Mouse (Mus musculus) heart, embryonic 13.5 days (tissue): Measurements from ENCODE around the gene Pcgf2. TPM values are rescaled to one million over a fixed set of nuclear protein-coding genes. Genes with fewer than 3 reads are reported as not detected.
"Not testable (repeated sequence)": the region's sequence is repeated elsewhere in the genome, so short reads cannot be mapped to it uniquely, and the experiment has no call there.

Source experiments
- ATAC-seq: fragments of 200-750 bp; cut with Nextera tagmentation; 2 replicates; pipeline ENCODE4 v1.8.0; 2017; ENCODE audit warnings: moderate TSS enrichment; ENCODE audit not compliant: insufficient number of reproducible peaks, low FRiP score, low TSS enrichment; ENCODE audit errors: extremely low read depth
- H3K27ac ChIP-seq: fragments of 300-500 bp; sonication (generic); replicated peaks from 2 replicates; pipeline ENCODE4 v1.5.1; 2015; ENCODE audit warnings: moderate library complexity, mild to moderate bottlenecking, inconsistent platforms
- H3K27me3 ChIP-seq: fragments of 300-500 bp; sonication (generic); replicated peaks from 2 replicates; pipeline ENCODE4 v1.6.1; 2015; ENCODE audit warnings: mild to moderate bottlenecking, inconsistent platforms
- H3K36me3 ChIP-seq: fragments of 300-500 bp; sonication (generic); 2 replicates; pipeline ENCODE4 v1.6.1; 2015; ENCODE audit warnings: mild to moderate bottlenecking, inconsistent platforms
- H3K4me1 ChIP-seq: fragments of 300-500 bp; sonication (generic); 2 replicates; pipeline ENCODE4 v1.6.1; 2015; ENCODE audit warnings: inconsistent platforms
- H3K4me2 ChIP-seq: fragments of 300-500 bp; sonication (generic); 2 replicates; pipeline ENCODE4 v1.6.1; 2015; ENCODE audit warnings: inconsistent platforms, mild to moderate bottlenecking, moderate library complexity
- H3K4me3 ChIP-seq: fragments of 300-500 bp; sonication (generic); 2 replicates; pipeline ENCODE4 v1.5.1; 2015; ENCODE audit warnings: moderate library complexity, mild to moderate bottlenecking, inconsistent platforms
- H3K9ac ChIP-seq: fragments of 300-500 bp; sonication (generic); 2 replicates; pipeline ENCODE4 v1.6.1; 2015; ENCODE audit warnings: inconsistent platforms, mild to moderate bottlenecking, moderate library complexity
- H3K9me3 ChIP-seq: fragments of 300-500 bp; sonication (generic); 2 replicates; pipeline ENCODE4 v1.6.1; 2016; ENCODE audit warnings: inconsistent platforms
- WGBS: fragments of 180-500 bp; shearing (Covaris S2); methylation state at CpG from one replicate; pipeline ENCODE4 v1.1.7; 2015; ENCODE audit warnings: mixed read lengths; 5-methylcytosine and 5-hydroxymethylcytosine counted together
- polyA plus RNA-seq: library from polyadenylated mRNA; unstranded; fragments of >200 nt; fragmentation: Nextera tagmentation; extraction: Ambion mirVana; gene quantifications from 2 replicates; pipeline ENCODE4 v1.2.1, GENCODE M21; 2015

Gene Pcgf2
- polyA plus RNA-seq, 1 experiment from 2014 or later = 10.5 TPM

GRCm38 (mm10) chr11:97738703-97739102 lies 38.4 kb upstream of the Pcgf2 start:
- H3K27me3 ChIP-seq = no peaks in the 10 kb centered on the region
- peaks cover 10% of the 10 kb centered on the region for H3K36me3 ChIP-seq
- H3K4me1 ChIP-seq = peaks cover 33% of the 10 kb centered on the region
- 54% methylated on average over 6 of the region's 6 CpGs for WGBS
- no peak overlapping the region for H3K27ac ChIP-seq
- no peak overlapping the region for H3K9ac ChIP-seq
- H3K9me3 ChIP-seq = 0 out of 2 replicates have a peak, but pooled peaks cover 2% of the 10 kb centered on the region
- no peak overlapping the region for H3K4me3 ChIP-seq
- ATAC-seq = no peak
- no peak overlapping the region for H3K4me2 ChIP-seq

- H3K36me3 ChIP-seq = peaks cover 10% of the 10 kb centered on the region
- 0 out of 2 replicates have a peak overlapping the region, but pooled peaks have one; percentile 0 for H3K27ac ChIP-seq
- WGBS = 73% methylated on average over 4 of the region's 4 CpGs
- no peak overlapping the region for H3K4me2 ChIP-seq
- ATAC-seq = no peak
- H3K4me3 ChIP-seq = no peak overlapping the region
- 0 out of 2 replicates have a peak, but pooled peaks cover 2% of the 10 kb centered on the region for H3K9me3 ChIP-seq
- H3K27me3 ChIP-seq = no peaks in the 10 kb centered on the region
- H3K4me1 ChIP-seq = peaks cover 25% of the 10 kb centered on the region
- no peak overlapping the region for H3K9ac ChIP-seq
Measured at GRCm38 (mm10) chr11:97737600-97737999, 37.3 kb upstream of the Pcgf2 start.

GRCm38 (mm10) chr11:97736645-97737044 lies 36.3 kb upstream of the Pcgf2 start:
- Histone ChIP-seq H3K4me1 (peaks cover 18% of the 10 kb centered on the region), H3K9me3 (0 out of 2 replicates have a peak, but pooled peaks cover 2% of the 10 kb centered on the region), H3K4me2 (no peak overlapping the region), H3K9ac (no peak overlapping the region), H3K36me3 (peaks cover 17% of the 10 kb centered on the region), H3K4me3 (no peak overlapping the region), H3K27me3 (no peaks in the 10 kb centered on the region), H3K27ac (no peak overlapping the region)
- 85% methylated on average over 5 of the region's 5 CpGs for WGBS
- no peak for ATAC-seq

GRCm38 (mm10) chr11:97734810-97735209 lies 34.5 kb upstream of the Pcgf2 start:
- 78% methylated on average over 5 of the region's 5 CpGs for WGBS
- H3K27me3 ChIP-seq, H3K4me2 ChIP-seq, H3K27ac ChIP-seq, ATAC-seq, H3K4me1 ChIP-seq, H3K9ac ChIP-seq, H3K9me3 ChIP-seq, H3K4me3 ChIP-seq: not testable (repeated sequence)
- H3K36me3 ChIP-seq = peaks cover 33% of the 10 kb centered on the region

- Histone ChIP-seq H3K9ac (no peak overlapping the region), H3K9me3 (no peaks in the 10 kb centered on the region), H3K27ac (no peak overlapping the region), H3K4me1 (peaks cover 12% of the 10 kb centered on the region), H3K4me3 (no peak overlapping the region), H3K36me3 (peaks cover 39% of the 10 kb centered on the region), H3K4me2 (no peak overlapping the region), H3K27me3 (no peaks in the 10 kb centered on the region)
- ATAC-seq = no peak
- WGBS = 43% methylated on average over 10 of the region's 10 CpGs
Measured at GRCm38 (mm10) chr11:97733689-97734088, 33.4 kb upstream of the Pcgf2 start.

GRCm38 (mm10) chr11:97728730-97729129 lies 28.4 kb upstream of the Pcgf2 start:
- no peak overlapping the region for H3K4me2 ChIP-seq
- H3K36me3 ChIP-seq = peaks cover 88% of the 10 kb centered on the region
- H3K27me3 ChIP-seq = no peaks in the 10 kb centered on the region
- no peaks in the 10 kb centered on the region for H3K9me3 ChIP-seq
- WGBS = 65% methylated on average over 7 of the region's 7 CpGs
- ATAC-seq = no peak
- no peak overlapping the region for H3K4me3 ChIP-seq
- H3K27ac ChIP-seq = no peak overlapping the region
- H3K9ac ChIP-seq = no peak overlapping the region
- H3K4me1 ChIP-seq = peaks cover 14% of the 10 kb centered on the region

GRCm38 (mm10) chr11:97728311-97728710 lies 28.0 kb upstream of the Pcgf2 start:
- WGBS = 71% methylated on average over 7 of the region's 7 CpGs
- H3K4me2 ChIP-seq = no peak overlapping the region
- no peaks in the 10 kb centered on the region for H3K27me3 ChIP-seq
- ATAC-seq = no peak
- H3K27ac ChIP-seq = no peak overlapping the region
- H3K4me1 ChIP-seq = peaks cover 12% of the 10 kb centered on the region; the same call in 1 of the 2 replicates
- H3K4me3 ChIP-seq = no peak overlapping the region
- no peaks in the 10 kb centered on the region for H3K9me3 ChIP-seq
- peak overlapping the region; percentile 52; the same call in 1 of the 2 replicates for H3K9ac ChIP-seq
- H3K36me3 ChIP-seq = peaks cover 93% of the 10 kb centered on the region

GRCm38 (mm10) chr11:97723709-97724108 lies 23.4 kb upstream of the Pcgf2 start:
- Histone ChIP-seq H3K36me3 (peaks cover 98% of the 10 kb centered on the region), H3K27me3 (no peaks in the 10 kb centered on the region), H3K4me1 (peaks cover 10% of the 10 kb centered on the region; the same call in 1 of the 2 replicates), H3K27ac (0 out of 2 replicates have a peak overlapping the region, but pooled peaks have one; percentile 12), H3K4me3 (no peak overlapping the region), H3K9ac (no peak overlapping the region), H3K4me2 (no peak overlapping the region), H3K9me3 (peaks cover 6% of the 10 kb centered on the region; the same call in 1 of the 2 replicates)
- WGBS = 73% methylated on average over 7 of the region's 7 CpGs
- no peak for ATAC-seq

GRCm38 (mm10) chr11:97721338-97721737 lies 21.0 kb upstream of the Pcgf2 start:
- H3K4me2 ChIP-seq = no peak overlapping the region
- H3K4me1 ChIP-seq = peaks cover 8% of the 10 kb centered on the region
- ATAC-seq = no peak
- H3K27me3 ChIP-seq = no peaks in the 10 kb centered on the region
- H3K4me3 ChIP-seq = no peak overlapping the region
- H3K9me3 ChIP-seq = peaks cover 6% of the 10 kb centered on the region; the same call in 1 of the 2 replicates
- no peak overlapping the region for H3K27ac ChIP-seq
- 88% methylated on average over 4 of the region's 4 CpGs for WGBS
- H3K9ac ChIP-seq = no peak overlapping the region
- H3K36me3 ChIP-seq = peaks cover 94% of the 10 kb centered on the region

- no peak overlapping the region for H3K9ac ChIP-seq
- no peak overlapping the region for H3K27ac ChIP-seq
- no peak overlapping the region for H3K4me3 ChIP-seq
- peaks cover 21% of the 10 kb centered on the region for H3K4me1 ChIP-seq
- no peaks in the 10 kb centered on the region for H3K27me3 ChIP-seq
- peaks cover 85% of the 10 kb centered on the region for H3K36me3 ChIP-seq
- ATAC-seq = no peak
- H3K4me2 ChIP-seq = no peak overlapping the region
- H3K9me3 ChIP-seq = peaks cover 6% of the 10 kb centered on the region; the same call in 1 of the 2 replicates
- WGBS = 70% methylated on average over 4 of the region's 4 CpGs
Measured at GRCm38 (mm10) chr11:97719041-97719440, 18.7 kb upstream of the Pcgf2 start.

- no peak for ATAC-seq
- peaks cover 6% of the 10 kb centered on the region; the same call in 1 of the 2 replicates for H3K9me3 ChIP-seq
- peaks cover 85% of the 10 kb centered on the region for H3K36me3 ChIP-seq
- peaks cover 20% of the 10 kb centered on the region for H3K4me1 ChIP-seq
- 73% methylated on average over 15 of the region's 15 CpGs for WGBS
- 0 out of 2 replicates have a peak overlapping the region, but pooled peaks have one; percentile 28 for H3K27ac ChIP-seq
- no peak overlapping the region for H3K9ac ChIP-seq
- no peak overlapping the region for H3K4me3 ChIP-seq
- no peak overlapping the region for H3K4me2 ChIP-seq
- no peaks in the 10 kb centered on the region for H3K27me3 ChIP-seq
Measured at GRCm38 (mm10) chr11:97718281-97718860, 18.1 kb upstream of the Pcgf2 start.
